Mouse (Mus musculus) heart, postnatal 0 days (tissue): Measurements from ENCODE around the gene Agap1. TPM values are rescaled to one million over a fixed set of nuclear protein-coding genes. Genes with fewer than 3 reads are reported as not detected.
A peak's percentile ranks its signal among the peaks of the same experiment; 100 is the strongest.

Experiments used
- ATAC-seq: fragments of 200-750 bp; cut with Nextera tagmentation; 2 replicates; pipeline ENCODE4 v1.8.0; 2017; ENCODE audit warnings: low read depth, moderate number of reproducible peaks, moderate library complexity; ENCODE audit not compliant: insufficient read depth
- DNase-seq: peaks from one replicate; pipeline ENCODE4 v3.0.0-alpha.2; 2016; ENCODE audit warnings: low spot score
- H3K27ac ChIP-seq: fragments of 300-500 bp; sonication (generic); 2 replicates; pipeline ENCODE4 v1.5.1; 2014; ENCODE audit warnings: low read depth, mild to moderate bottlenecking
- H3K27me3 ChIP-seq: fragments of 300-500 bp; sonication (generic); 2 replicates; pipeline ENCODE4 v1.6.1; 2014; ENCODE audit warnings: low read length, mixed read lengths; ENCODE audit not compliant: control insufficient read depth, insufficient read depth
- H3K36me3 ChIP-seq: fragments of 300-500 bp; sonication (generic); replicated peaks from 2 replicates; pipeline ENCODE4 v1.6.1; 2014; ENCODE audit warnings: low read length, mixed read lengths; ENCODE audit not compliant: control insufficient read depth, insufficient read depth
- H3K4me1 ChIP-seq: fragments of 300-500 bp; sonication (generic); 2 replicates; pipeline ENCODE4 v1.6.1; 2014; ENCODE audit warnings: antibody characterized with exemption; ENCODE audit not compliant: control insufficient read depth, insufficient read depth
- H3K4me2 ChIP-seq: fragments of 300-500 bp; sonication (generic); 2 replicates; pipeline ENCODE4 v1.6.1; 2014; ENCODE audit warnings: low read depth, mild to moderate bottlenecking, low read length, moderate library complexity
- H3K4me3 ChIP-seq: fragments of 300-500 bp; sonication (generic); 2 replicates; pipeline ENCODE4 v1.5.1; 2014; ENCODE audit warnings: low read depth, low read length
- H3K9ac ChIP-seq: fragments of 300-500 bp; sonication (generic); replicated peaks from 2 replicates; pipeline ENCODE4 v1.6.1; 2014; ENCODE audit warnings: low read depth, low read length, mixed read lengths
- H3K9me3 ChIP-seq: fragments of 300-500 bp; sonication (generic); replicated peaks from 2 replicates; pipeline ENCODE4 v1.6.1; 2016; ENCODE audit warnings: low read length; ENCODE audit not compliant: control insufficient read depth
- CTCF ChIP-seq: IDR thresholded peaks from 2 replicates; pipeline ENCODE4 v1.5.1; 2016; ENCODE audit warnings: antibody characterized with exemption, control low read depth, low read depth
- EP300 ChIP-seq: IDR thresholded peaks from 2 replicates; pipeline ENCODE4 v1.6.1; 2016; ENCODE audit warnings: antibody characterized with exemption, low read depth
- WGBS: fragments of 180-500 bp; shearing (Covaris S2); extraction: QIAGEN DNeasy Blood & Tissue Kit; methylation state at CpG from one replicate; pipeline ENCODE4 v1.1.7; 2014; 5-methylcytosine and 5-hydroxymethylcytosine counted together
- polyA plus RNA-seq: library from polyadenylated mRNA; unstranded; fragments of >200 nt; fragmentation: Nextera tagmentation; extraction: Ambion mirVana; gene quantifications from 2 replicates; pipeline ENCODE4 v1.2.1, GENCODE M21; 2015
- total RNA-seq: library from RNA; depleted of rRNA; stranded (reverse); fragments of >200 nt; gene quantifications from 2 replicates; pipeline ENCODE4 v1.2.3, GENCODE M21; 2014; ENCODE audit warnings: low replicate concordance

The Agap1 gene
- total and polyA plus RNA-seq, 2 experiments from 2014 or later = 6.1 to 21.0 TPM

GRCm38 (mm10) chr1:89599983-89600741 lies 145.6 kb downstream of the Agap1 start:
- H3K36me3 ChIP-seq = no peaks in the 10 kb centered on the region
- H3K27me3 ChIP-seq = no peaks in the 10 kb centered on the region
- TF ChIP-seq EP300 (no peak), CTCF (no peak)
- no peaks in the 10 kb centered on the region for H3K9me3 ChIP-seq
- 0 out of 2 replicates have a peak overlapping the region, but pooled peaks have one; percentile 11 for H3K4me2 ChIP-seq
- H3K4me1 ChIP-seq = peaks cover 73% of the 10 kb centered on the region
- 60% methylated on average over 11 of the region's 11 CpGs for WGBS
- H3K27ac ChIP-seq = peak overlapping the region; percentile 72
- DNase-seq = no peak
- no peak for ATAC-seq
- no peak overlapping the region for H3K9ac ChIP-seq
- H3K4me3 ChIP-seq = no peak overlapping the region

- Histone ChIP-seq H3K36me3 (peaks cover 8% of the 10 kb centered on the region; the same call in 1 of the 2 replicates), H3K9me3 (no peaks in the 10 kb centered on the region), H3K4me1 (peaks cover 61% of the 10 kb centered on the region), H3K4me2 (peak overlapping the region; percentile 11; the same call in 1 of the 2 replicates), H3K27me3 (no peaks in the 10 kb centered on the region), H3K4me3 (no peak overlapping the region), H3K27ac (peak overlapping the region; percentile 72), H3K9ac (no peak overlapping the region)
- WGBS = 55% methylated on average over 7 of the region's 7 CpGs
- no peak for DNase-seq
- no peak for ATAC-seq
- TF ChIP-seq EP300 (no peak), CTCF (no peak)
Observed at GRCm38 (mm10) chr1:89601349-89601748, 146.7 kb downstream of the Agap1 start.

- Histone ChIP-seq H3K4me1 (peaks cover 46% of the 10 kb centered on the region), H3K36me3 (peaks cover 8% of the 10 kb centered on the region; the same call in 1 of the 2 replicates), H3K27ac (no peak overlapping the region), H3K27me3 (no peaks in the 10 kb centered on the region), H3K9me3 (no peaks in the 10 kb centered on the region), H3K9ac (no peak overlapping the region), H3K4me3 (no peak overlapping the region), H3K4me2 (no peak overlapping the region)
- DNase-seq (no peak), ATAC-seq (no peak)
- TF ChIP-seq EP300 (no peak), CTCF (no peak)
- WGBS = 31% methylated on average over 7 of the region's 7 CpGs
Observed at GRCm38 (mm10) chr1:89602879-89603278, 148.3 kb downstream of the Agap1 start.

GRCm38 (mm10) chr1:89606612-89607011 lies 152.0 kb downstream of the Agap1 start:
- peaks cover 9% of the 10 kb centered on the region for H3K4me1 ChIP-seq
- H3K4me3 ChIP-seq = no peak overlapping the region
- H3K27me3 ChIP-seq = no peaks in the 10 kb centered on the region
- TF ChIP-seq EP300 = no peak
- peak; percentile 97 for TF ChIP-seq CTCF
- peaks cover 29% of the 10 kb centered on the region; the same call in 1 of the 2 replicates for H3K36me3 ChIP-seq
- no peak overlapping the region for H3K27ac ChIP-seq
- ATAC-seq (peak; percentile 47; the same call in 1 of the 2 replicates), DNase-seq (peak; percentile 68)
- 39% methylated on average over 5 of the region's 5 CpGs for WGBS
- no peaks in the 10 kb centered on the region for H3K9me3 ChIP-seq
- H3K9ac ChIP-seq = no peak overlapping the region
- H3K4me2 ChIP-seq = no peak overlapping the region

GRCm38 (mm10) chr1:89608766-89609165 lies 154.2 kb downstream of the Agap1 start:
- TF ChIP-seq CTCF (no peak), EP300 (no peak)
- no peak for ATAC-seq
- 84% methylated on average over 4 of the region's 4 CpGs for WGBS

More at GRCm38 (mm10) chr1:89608766-89609165, 154.2 kb downstream of the Agap1 start:
- no peaks in the 10 kb centered on the region for H3K9me3 ChIP-seq
- H3K4me3 ChIP-seq = no peak overlapping the region
- H3K27me3 ChIP-seq = no peaks in the 10 kb centered on the region
- H3K27ac ChIP-seq = no peak overlapping the region
- H3K9ac ChIP-seq = no peak overlapping the region
- H3K4me2 ChIP-seq = no peak overlapping the region
- H3K36me3 ChIP-seq = peaks cover 29% of the 10 kb centered on the region; the same call in 1 of the 2 replicates
- no peak for DNase-seq
- H3K4me1 ChIP-seq = peaks cover 8% of the 10 kb centered on the region; the same call in 1 of the 2 replicates
